Mouse (Mus musculus): ENCODE results near the gene Cptp.

Cptp gene

DNA sequence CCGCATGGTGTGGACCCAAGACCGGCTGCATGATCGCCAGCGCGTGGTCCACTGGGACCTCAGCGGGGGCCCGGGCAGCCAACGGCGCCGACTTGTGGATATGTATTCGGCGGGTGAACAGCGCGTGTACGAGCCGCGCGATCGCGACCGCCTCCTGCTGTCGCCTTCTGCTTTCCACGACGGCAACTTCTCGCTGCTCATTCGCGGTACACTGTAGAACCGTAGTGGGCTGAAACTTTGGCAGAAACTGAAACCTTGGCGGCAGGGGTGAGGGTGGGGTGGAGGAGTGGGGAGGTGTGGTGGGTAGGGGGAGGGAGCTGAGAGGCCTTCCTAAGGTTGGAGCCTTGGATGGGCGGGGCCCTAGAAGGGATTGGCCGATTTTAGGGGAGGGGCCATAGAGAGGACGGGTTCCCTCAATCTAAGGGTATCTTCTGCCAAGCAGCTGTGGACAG is 28.2 kb downstream of the Cptp start:
- peak; percentile 52 for DNase-seq (ENCODE audit: low spot score)

DNA sequence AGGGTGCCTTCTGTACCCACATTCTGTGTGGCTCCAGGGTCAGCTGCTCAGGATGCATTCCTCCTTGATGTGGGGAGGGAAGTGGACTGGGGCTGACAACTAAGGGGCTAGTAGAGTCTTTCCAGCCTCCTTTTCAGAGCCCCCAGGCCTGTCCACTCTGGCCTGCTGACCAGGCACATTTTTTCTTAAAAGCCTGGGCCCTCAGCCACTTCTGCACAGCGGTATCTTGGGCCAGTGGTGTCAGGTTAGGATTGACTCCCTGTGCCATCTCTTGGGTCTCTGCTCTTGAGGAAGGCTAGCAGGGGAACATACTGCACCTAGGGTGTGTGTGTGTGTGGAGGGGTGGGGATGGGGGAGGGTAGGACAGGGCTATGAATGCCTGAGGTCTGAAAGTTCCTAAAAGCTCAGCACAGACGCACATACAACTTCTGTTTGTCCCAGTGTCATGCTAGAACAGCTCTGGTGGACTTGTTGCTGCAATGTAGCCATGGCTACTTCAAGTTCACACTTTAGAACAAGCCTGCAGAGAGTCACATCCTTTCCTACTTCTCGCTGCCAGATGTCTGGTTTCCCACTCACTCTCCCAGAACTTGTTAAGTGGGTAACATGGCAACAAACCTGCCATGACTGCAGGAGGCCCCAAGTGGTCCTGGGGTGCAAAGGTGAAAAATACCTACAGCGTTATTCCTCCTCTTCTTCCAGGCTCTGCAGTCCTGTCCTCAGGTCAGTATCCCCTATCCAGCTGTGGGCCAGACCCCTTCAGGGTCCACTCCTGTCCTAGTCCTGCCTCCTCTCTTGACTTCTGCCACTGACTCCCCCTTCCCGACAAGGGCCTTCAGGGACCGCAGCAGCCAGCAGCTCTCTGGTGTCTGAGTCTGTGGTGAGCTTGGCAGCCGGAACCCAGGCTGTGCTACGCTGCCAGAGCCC is 28.9 kb downstream of the Cptp start:
- no peak for DNase-seq (ENCODE audit: low spot score)

DNA sequence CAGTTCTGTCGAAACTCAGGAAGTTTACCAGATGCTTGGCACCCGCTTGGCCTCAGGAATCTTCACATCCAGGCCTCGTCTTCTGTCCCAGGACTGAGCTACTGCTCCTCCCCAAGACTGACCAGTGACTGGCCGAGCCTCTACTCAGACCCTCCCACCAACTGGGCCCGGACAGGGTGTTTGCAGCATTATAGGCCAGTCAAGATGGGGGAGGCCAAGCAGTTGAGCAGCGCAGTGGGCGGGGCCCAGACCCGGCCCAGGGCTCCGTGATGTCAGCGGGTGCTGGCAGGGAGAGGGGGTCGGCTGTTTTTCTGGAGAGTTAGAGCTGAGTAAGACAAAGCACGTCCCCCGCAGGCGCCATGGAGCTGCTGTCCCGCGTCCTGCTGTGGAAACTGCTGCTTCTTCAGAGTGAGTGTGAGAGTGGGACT is 29.7 kb downstream of the Cptp start, which contains the start of gene Mxra8:
TSS of gene Mxra8 (plus strand) at position 198 of the 428 bp plus-strand sequence.
- no peak for DNase-seq (ENCODE audit: low spot score)

DNA sequence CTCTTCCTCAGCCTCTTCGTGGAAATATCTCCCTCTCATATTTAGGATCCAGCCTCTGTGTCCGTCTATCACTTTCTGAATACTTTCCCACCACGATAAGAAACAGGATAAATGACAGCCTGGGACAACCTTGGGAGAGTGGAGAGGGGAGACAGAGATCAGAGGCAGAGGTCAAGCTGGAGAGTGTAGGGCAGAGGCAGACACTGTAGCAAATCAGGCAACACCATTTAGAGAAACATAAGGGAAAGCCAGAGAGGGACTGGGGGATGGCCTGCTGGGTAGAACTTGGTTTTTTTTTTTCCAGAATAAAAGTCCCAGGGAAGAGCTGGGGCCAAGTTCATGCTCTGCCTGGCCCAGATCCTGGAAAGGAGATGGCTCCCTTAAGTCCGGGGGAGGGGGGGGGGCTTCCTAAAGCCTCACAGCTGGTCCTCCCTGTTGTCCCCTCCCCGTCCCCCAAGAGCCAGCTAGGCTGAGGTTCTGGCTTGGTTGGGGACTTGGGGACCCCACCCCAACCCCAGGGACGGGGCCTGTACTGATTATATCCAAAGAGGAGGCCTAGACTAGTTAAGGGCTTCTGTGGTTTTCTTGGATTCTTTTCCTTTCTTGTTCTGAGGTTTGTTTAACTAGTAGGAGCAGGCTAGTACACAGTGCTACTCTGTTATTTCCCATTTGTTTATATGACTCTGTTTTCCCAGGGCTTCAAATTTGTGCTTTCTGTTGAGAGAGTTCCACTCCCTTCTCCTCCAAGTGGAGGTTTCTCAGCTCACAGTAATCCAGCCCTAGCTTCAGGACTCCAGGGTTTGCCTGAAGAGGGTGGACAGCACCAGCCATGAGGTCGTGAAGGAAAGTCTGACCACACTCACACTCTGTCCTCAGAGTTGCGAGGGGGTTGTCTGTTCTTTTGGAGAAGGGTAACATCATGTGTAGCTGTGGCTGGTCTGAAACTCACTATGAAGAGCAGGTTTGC is 30.8 kb downstream of the Cptp start:
- no peak for DNase-seq (ENCODE audit: low spot score)

DNA sequence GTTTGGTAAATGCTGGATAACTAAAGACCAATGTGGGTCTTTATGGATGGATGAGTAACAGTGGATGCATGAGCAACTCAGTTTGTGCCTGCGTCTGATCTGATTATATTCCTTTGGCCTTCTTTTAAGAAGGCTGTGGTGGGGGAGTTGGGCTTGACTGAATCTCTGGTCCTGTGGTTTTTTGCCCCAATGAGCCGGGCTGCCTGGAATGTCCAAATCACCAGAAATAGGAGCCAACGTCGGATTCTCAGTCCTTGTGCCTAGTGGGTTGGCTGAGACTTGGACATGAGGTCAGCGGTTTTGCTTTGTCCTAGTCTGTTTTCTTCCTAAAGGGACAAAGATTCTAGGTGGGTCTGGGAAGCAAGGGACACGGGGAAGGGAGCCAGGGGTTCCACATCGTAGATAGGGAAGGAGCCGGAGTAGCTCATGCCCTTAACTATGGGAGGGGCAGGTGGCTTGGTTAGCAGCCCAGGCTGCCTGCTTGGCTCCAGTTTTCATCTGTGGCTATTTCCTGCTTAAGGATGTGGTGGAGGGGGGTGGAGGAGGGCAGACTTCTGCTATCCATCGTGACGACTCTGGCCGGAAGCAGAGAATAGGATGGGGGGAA is 31.7 kb downstream of the Cptp start:
- DNase-seq (ENCODE audit: low spot score) = no peak

DNA sequence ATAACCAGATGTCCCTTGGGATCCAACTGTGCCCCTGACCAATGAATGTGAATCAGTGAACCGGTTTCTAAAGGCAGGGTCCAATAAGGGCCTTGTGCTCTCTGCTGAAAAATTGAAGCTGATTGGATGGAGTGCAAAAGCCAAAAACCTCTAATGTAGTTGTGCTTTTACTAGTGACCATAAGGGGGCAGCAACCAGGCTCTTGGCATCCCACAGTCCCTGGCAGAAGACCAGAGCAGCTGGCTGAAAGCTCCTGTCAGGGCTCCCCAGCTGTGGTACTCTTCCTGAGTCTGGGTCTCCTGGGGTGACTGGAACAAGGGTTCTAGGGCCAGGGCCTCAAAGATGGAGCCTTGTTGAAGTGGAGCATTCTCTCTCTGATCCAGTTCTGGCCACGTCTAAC is 35.4 kb downstream of the Cptp start:
- DNase-seq (ENCODE audit: low spot score) = peak; percentile 71

- DNase-seq (ENCODE audit: low spot score) = no peak
Measured at GRCm38 (mm10) chr4:155833234-155833633, 36.0 kb downstream of the Cptp start.

DNA sequence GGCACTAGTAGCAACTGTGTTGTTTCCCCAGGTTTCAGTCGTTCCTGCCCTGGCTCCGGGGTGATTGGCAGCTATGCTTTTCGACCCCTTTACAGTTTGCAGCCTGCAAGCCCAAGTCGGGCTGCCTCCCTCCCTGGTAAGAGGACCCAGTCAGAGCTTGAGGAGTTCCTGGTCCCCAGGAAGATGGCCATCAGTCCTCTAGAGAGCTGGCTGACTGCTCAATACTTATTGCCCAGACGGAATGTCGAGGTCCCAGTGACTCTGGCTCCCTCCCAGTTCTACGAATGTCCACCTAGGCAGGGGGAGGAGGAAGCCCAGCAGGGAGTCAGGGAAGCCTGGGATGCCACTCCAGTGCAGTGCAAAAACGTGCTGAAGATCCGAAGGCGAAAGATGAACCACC is 36.9 kb downstream of the Cptp start:
- no peak for DNase-seq (ENCODE audit: low spot score)

GRCm38 (mm10) chr4:155831831-155832230 is 37.4 kb downstream of the Cptp start:
- no peak for DNase-seq (ENCODE audit: low spot score)

DNA sequence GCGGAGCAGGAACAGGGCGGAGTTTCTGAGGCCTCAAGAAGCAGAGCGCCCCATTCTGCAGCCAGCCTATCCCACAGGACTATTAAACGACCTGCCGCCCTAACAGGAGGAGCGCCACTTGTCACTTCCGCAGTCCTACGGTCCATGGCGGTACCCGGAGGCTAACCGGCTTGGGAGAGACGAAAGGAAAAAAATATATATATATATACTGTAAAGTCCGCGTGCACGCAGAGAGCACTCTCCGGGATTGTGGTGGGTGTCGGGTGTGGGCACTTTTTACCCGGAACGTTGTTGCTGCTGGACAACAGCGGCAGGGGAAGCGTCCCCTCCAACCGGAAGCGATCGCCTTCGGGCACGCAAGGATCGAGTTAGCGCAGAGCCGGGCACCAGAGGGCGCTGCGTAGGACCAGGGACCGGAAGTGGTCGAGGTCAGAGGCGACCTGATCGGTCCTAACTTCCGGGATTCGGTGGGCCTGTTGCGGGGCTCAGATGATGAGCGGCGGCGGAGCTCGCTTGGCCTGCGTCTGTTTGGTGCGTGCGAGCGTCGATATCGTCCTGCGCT is 38.0 kb downstream of the Cptp start, which contains the start of gene Aurkaip1:
TSS of gene Aurkaip1 (plus strand) at position 68 of the 562 bp plus-strand sequence.
- peak; percentile 94 for DNase-seq (ENCODE audit: low spot score)

GRCm38 (mm10) chr4:155830596-155830995 is 38.6 kb downstream of the Cptp start:
- no peak for DNase-seq (ENCODE audit: low spot score)

GRCm38 (mm10) chr4:155829866-155830265 is 39.4 kb downstream of the Cptp start:
- no peak for DNase-seq (ENCODE audit: low spot score)

GRCm38 (mm10) chr4:155823443-155823842 is 45.8 kb downstream of the Cptp start:
- DNase-seq (ENCODE audit: low spot score) = no peak

DNA sequence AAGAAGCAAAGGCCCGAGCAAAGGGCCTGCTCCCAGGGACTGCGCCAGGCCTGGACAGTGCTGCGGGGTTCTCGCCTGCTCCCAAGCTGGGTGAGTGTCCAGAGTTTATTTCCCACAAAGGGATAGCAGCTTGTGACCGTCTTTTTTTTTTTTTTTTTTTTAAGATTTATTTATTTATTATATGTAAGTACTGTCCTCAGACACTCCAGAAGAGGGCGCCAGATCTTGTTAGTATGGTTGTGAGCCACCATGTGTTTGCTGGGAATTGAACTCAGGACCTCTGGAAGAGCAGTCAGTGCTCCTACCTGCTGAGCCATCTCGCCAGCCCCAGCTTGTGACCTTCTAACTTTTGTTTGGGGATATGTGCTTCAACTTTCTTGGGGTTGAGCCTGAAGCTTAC is 48.2 kb downstream of the Cptp start:
- no peak for DNase-seq (ENCODE audit: low spot score)

- no peak for DNase-seq (ENCODE audit: low spot score)
Measured at GRCm38 (mm10) chr4:155817533-155817932, 51.7 kb downstream of the Cptp start.

Data from c-Kit-positive CD71-positive TER-119-positive erythroid progenitor cells, embryonic 14.5 days (primary cell).